Mouse (Mus musculus): ENCODE measurements around the gene Shc2. TPM values are rescaled to one million over a fixed set of nuclear protein-coding genes. Genes with fewer than 3 reads are reported as not detected.

Gene Shc2
- polyA plus RNA-seq (2014; fragmentation: Nextera tagmentation; extraction: Ambion mirVana), result 11.7 and 12.4 TPM in 2 replicates

GRCm38 (mm10) chr10:79637128-79638110 lies at the start of gene Shc2:
Gene Shc2 (minus strand): TSS chr10:79637918.
- under 1% methylated on average over 92 of the region's 116 CpGs for WGBS
- H3K4me3 ChIP-seq (ENCODE audit: low read depth, low read length), result peak within 1 kb of the TSS; percentile 56
- H3K9ac ChIP-seq (ENCODE audit: low read depth, low read length), result peak within 1 kb of the TSS; percentile 88
- peak within 1 kb of the TSS; percentile 89 for H3K4me2 ChIP-seq (replicated peaks; ENCODE audit: low read depth, low read length)
- H3K27me3 ChIP-seq (ENCODE audit: control insufficient read depth, insufficient read depth, low read length), result peaks cover 7% of the 10 kb centered on the region
- DNase-seq (ENCODE audit: low spot score) (peak; percentile 83), ATAC-seq (ENCODE audit: low FRiP score) (peak; percentile 86)
- H3K27ac ChIP-seq (ENCODE audit: low read depth, low read length), result peak within 1 kb of the TSS; percentile 92
- no peaks in the 10 kb centered on the region for H3K9me3 ChIP-seq (ENCODE audit: control insufficient read depth, low read length)
- no peaks in the 10 kb centered on the region for H3K36me3 ChIP-seq (ENCODE audit: control insufficient read depth, insufficient read depth, low read length)
- H3K4me1 ChIP-seq (replicated peaks; ENCODE audit: control insufficient read depth, insufficient read depth, low read length), result no peaks in the 10 kb centered on the region; the same call in 1 of the 2 replicates

GRCm38 (mm10) chr10:79687513-79687912 lies 49.8 kb upstream of the Shc2 start:
- 97% methylated on average over 6 of the region's 6 CpGs for WGBS
- peaks cover 6% of the 10 kb centered on the region; the same call in 1 of the 2 replicates for H3K4me1 ChIP-seq (replicated peaks; ENCODE audit: control insufficient read depth, insufficient read depth, low read length)
- peaks cover 19% of the 10 kb centered on the region for H3K36me3 ChIP-seq (ENCODE audit: control insufficient read depth, insufficient read depth, low read length)
- ATAC-seq (ENCODE audit: low FRiP score), result no peak
- H3K27me3 ChIP-seq (ENCODE audit: control insufficient read depth, insufficient read depth, low read length), result no peaks in the 10 kb centered on the region
- no peak overlapping the region for H3K27ac ChIP-seq (ENCODE audit: low read depth, low read length)
- H3K4me2 ChIP-seq (replicated peaks; ENCODE audit: low read depth, low read length), result no peak overlapping the region
- no peak overlapping the region for H3K4me3 ChIP-seq (ENCODE audit: low read depth, low read length)
- H3K9me3 ChIP-seq (ENCODE audit: control insufficient read depth, low read length), result no peaks in the 10 kb centered on the region
- H3K9ac ChIP-seq (ENCODE audit: low read depth, low read length), result no peak overlapping the region
- no peak for DNase-seq (ENCODE audit: low spot score)

DNA sequence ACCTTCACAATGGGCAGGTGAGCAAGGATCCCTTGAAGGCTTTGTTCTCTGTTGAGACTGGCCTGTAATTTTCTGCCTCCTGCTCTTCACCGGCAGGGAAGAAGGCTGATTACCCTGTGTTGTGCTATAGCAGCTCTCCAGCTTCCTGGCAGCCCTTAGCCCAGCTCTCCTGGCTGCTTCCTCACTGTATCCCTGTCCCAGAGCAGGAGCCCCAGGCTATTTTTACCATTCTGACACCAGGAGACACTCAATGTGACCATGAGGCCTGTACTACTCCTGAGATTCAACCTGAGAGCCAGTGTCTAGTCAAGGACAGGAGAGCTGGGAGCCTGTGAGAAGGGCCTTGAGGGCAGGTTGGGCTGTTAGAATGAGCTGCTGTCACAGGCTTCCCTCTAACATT lies 49.0 kb upstream of the Shc2 start:
- no peaks in the 10 kb centered on the region for H3K27me3 ChIP-seq (ENCODE audit: control insufficient read depth, insufficient read depth, low read length)
- no peak overlapping the region for H3K4me3 ChIP-seq (ENCODE audit: low read depth, low read length)
- H3K9ac ChIP-seq (ENCODE audit: low read depth, low read length), result no peak overlapping the region
- DNase-seq (ENCODE audit: low spot score) (no peak), ATAC-seq (ENCODE audit: low FRiP score) (no peak)
- peaks cover 19% of the 10 kb centered on the region for H3K36me3 ChIP-seq (ENCODE audit: control insufficient read depth, insufficient read depth, low read length)
- H3K27ac ChIP-seq (ENCODE audit: low read depth, low read length), result no peak overlapping the region
- H3K4me1 ChIP-seq (replicated peaks; ENCODE audit: control insufficient read depth, insufficient read depth, low read length), result peaks cover 6% of the 10 kb centered on the region; the same call in 1 of the 2 replicates
- H3K9me3 ChIP-seq (ENCODE audit: control insufficient read depth, low read length), result no peaks in the 10 kb centered on the region
- WGBS, result 100% methylated on average over 1 of the region's 1 CpGs
- H3K4me2 ChIP-seq (replicated peaks; ENCODE audit: low read depth, low read length), result no peak overlapping the region

GRCm38 (mm10) chr10:79686219-79686618 lies 48.5 kb upstream of the Shc2 start:
- H3K36me3 ChIP-seq (ENCODE audit: control insufficient read depth, insufficient read depth, low read length), result peaks cover 19% of the 10 kb centered on the region
- H3K9me3 ChIP-seq (ENCODE audit: control insufficient read depth, low read length), result no peaks in the 10 kb centered on the region
- ATAC-seq (ENCODE audit: low FRiP score), result no peak
- no peak overlapping the region for H3K4me3 ChIP-seq (ENCODE audit: low read depth, low read length)
- no peak overlapping the region for H3K9ac ChIP-seq (ENCODE audit: low read depth, low read length)
- H3K27ac ChIP-seq (ENCODE audit: low read depth, low read length), result no peak overlapping the region
- DNase-seq (ENCODE audit: low spot score), result no peak
- H3K4me2 ChIP-seq (replicated peaks; ENCODE audit: low read depth, low read length), result no peak overlapping the region
- H3K27me3 ChIP-seq (ENCODE audit: control insufficient read depth, insufficient read depth, low read length), result no peaks in the 10 kb centered on the region
- WGBS, result 93% methylated on average over 2 of the region's 2 CpGs
- H3K4me1 ChIP-seq (replicated peaks; ENCODE audit: control insufficient read depth, insufficient read depth, low read length), result peaks cover 6% of the 10 kb centered on the region; the same call in 1 of the 2 replicates

- H3K9me3 ChIP-seq (ENCODE audit: control insufficient read depth, low read length), result no peaks in the 10 kb centered on the region
- H3K4me2 ChIP-seq (replicated peaks; ENCODE audit: low read depth, low read length), result no peak overlapping the region
- no peak overlapping the region for H3K4me3 ChIP-seq (ENCODE audit: low read depth, low read length)
- 95% methylated on average over 25 of the region's 25 CpGs for WGBS
- no peak overlapping the region for H3K9ac ChIP-seq (ENCODE audit: low read depth, low read length)
- H3K4me1 ChIP-seq (replicated peaks; ENCODE audit: control insufficient read depth, insufficient read depth, low read length), result peaks cover 10% of the 10 kb centered on the region
- ATAC-seq (ENCODE audit: low FRiP score) (no peak), DNase-seq (ENCODE audit: low spot score) (no peak)
- peaks cover 19% of the 10 kb centered on the region for H3K36me3 ChIP-seq (ENCODE audit: control insufficient read depth, insufficient read depth, low read length)
- H3K27me3 ChIP-seq (ENCODE audit: control insufficient read depth, insufficient read depth, low read length), result no peaks in the 10 kb centered on the region
- H3K27ac ChIP-seq (ENCODE audit: low read depth, low read length), result no peak overlapping the region
Observed at GRCm38 (mm10) chr10:79684770-79685600, 47.3 kb upstream of the Shc2 start.

GRCm38 (mm10) chr10:79683726-79684640 lies 46.3 kb upstream of the Shc2 start:
- H3K4me3 ChIP-seq (ENCODE audit: low read depth, low read length), result no peak overlapping the region
- H3K36me3 ChIP-seq (ENCODE audit: control insufficient read depth, insufficient read depth, low read length), result peaks cover 18% of the 10 kb centered on the region
- H3K9ac ChIP-seq (ENCODE audit: low read depth, low read length), result no peak overlapping the region
- H3K27me3 ChIP-seq (ENCODE audit: control insufficient read depth, insufficient read depth, low read length), result no peaks in the 10 kb centered on the region
- no peaks in the 10 kb centered on the region for H3K9me3 ChIP-seq (ENCODE audit: control insufficient read depth, low read length)
- peak overlapping the region; percentile 54; the same call in 1 of the 2 replicates for H3K4me2 ChIP-seq (replicated peaks; ENCODE audit: low read depth, low read length)
- no peak for DNase-seq (ENCODE audit: low spot score)
- H3K27ac ChIP-seq (ENCODE audit: low read depth, low read length), result no peak overlapping the region
- H3K4me1 ChIP-seq (replicated peaks; ENCODE audit: control insufficient read depth, insufficient read depth, low read length), result peaks cover 10% of the 10 kb centered on the region
- 90% methylated on average over 6 of the region's 6 CpGs for WGBS
- no peak for ATAC-seq (ENCODE audit: low FRiP score)

GRCm38 (mm10) chr10:79682916-79683582 lies 45.3 kb upstream of the Shc2 start:
- Histone ChIP-seq H3K36me3 (ENCODE audit: control insufficient read depth, insufficient read depth, low read length) (peaks cover 11% of the 10 kb centered on the region), H3K9me3 (ENCODE audit: control insufficient read depth, low read length) (no peaks in the 10 kb centered on the region), H3K27ac (ENCODE audit: low read depth, low read length) (peak overlapping the region; percentile 30; the same call in 1 of the 2 replicates), H3K27me3 (ENCODE audit: control insufficient read depth, insufficient read depth, low read length) (no peaks in the 10 kb centered on the region), H3K4me1 (replicated peaks; ENCODE audit: control insufficient read depth, insufficient read depth, low read length) (peaks cover 10% of the 10 kb centered on the region), H3K9ac (ENCODE audit: low read depth, low read length) (peak overlapping the region; percentile 83), H3K4me2 (replicated peaks; ENCODE audit: low read depth, low read length) (peak overlapping the region; percentile 54), H3K4me3 (ENCODE audit: low read depth, low read length) (peak overlapping the region; percentile 85)
- DNase-seq (ENCODE audit: low spot score), result peak; percentile 65
- no peak for ATAC-seq (ENCODE audit: low FRiP score)
- WGBS, result 2% methylated on average over 10 of the region's 10 CpGs
